In genomic region chr10:110413281-110413897, GRCm38 (mm10) we compare ENCODE assay signal across 21 mouse cellular contexts. TPM values are rescaled to one million over a fixed set of nuclear protein-coding genes. Genes with fewer than 3 reads are reported as not detected.
A peak's percentile ranks its signal among the peaks of the same experiment; 100 is the strongest.
DNase-seq lines count a peak whose midpoint lies in the region; ATAC-seq and TF ChIP-seq lines count a peak whose summit lies in the region.
"Had no signal": no experiment of that assay in that cellular context is flagged by ENCODE, and none has a peak within 500 bp of the region (broad histone marks: within the 10 kb centered on the region; RNA-seq: fewer than 3 reads in every experiment).

No protein-coding gene starts in this region.

- TF ChIP-seq CTCF in midbrain, postnatal 0 days (IDR thresholded peaks at IDR 0.05): no peak
- no peak for TF ChIP-seq CTCF in brain, embryonic 14.5 days (IDR thresholded peaks at IDR 0.05; ENCODE audit: borderline replicate concordance, extremely low read depth, insufficient read depth, insufficient read length)
- TF ChIP-seq CTCF in forebrain, postnatal 0 days (IDR thresholded peaks at IDR 0.05; ENCODE audit: low read depth): no peak

- ATAC-seq in forebrain, embryonic 15.5 days (replicated peaks): peak; percentile 55; the same call in 1 of the 2 replicates
- no peak for ATAC-seq in midbrain, embryonic 11.5 days (ENCODE audit: low FRiP score)
- no peak for ATAC-seq in midbrain, postnatal 0 days (ENCODE audit: low FRiP score)
- peak; percentile 64 for ATAC-seq in forebrain, postnatal 0 days
- ATAC-seq: activated CD4-positive, CD25-positive, alpha-beta regulatory T cell, adult 4 months; hindbrain, embryonic 16.5 days; inflammation-experienced regulatory T-cells, adult 6 months; Patski had no signal

- H3K4me1 ChIP-seq in forebrain, embryonic 15.5 days: peaks cover 27% of the 10 kb centered on the region
- H3K4me1 ChIP-seq in forebrain, embryonic 10.5 days: no peaks in the 10 kb centered on the region
- H3K4me1 ChIP-seq in midbrain, embryonic 11.5 days (ENCODE audit: control insufficient read depth, insufficient read depth, low read length): no peaks in the 10 kb centered on the region
- H3K4me1 ChIP-seq in midbrain, postnatal 0 days (ENCODE audit: insufficient read depth, low read length): 0 out of 2 replicates have a peak, but pooled peaks cover 5% of the 10 kb centered on the region
- H3K4me1 ChIP-seq in forebrain, postnatal 0 days (ENCODE audit: insufficient read depth): peaks cover 5% of the 10 kb centered on the region
- H3K4me1 ChIP-seq: embryonic facial prominence, embryonic 10.5 days; heart, embryonic 10.5 days had no signal

- H3K9me3 ChIP-seq in forebrain, embryonic 15.5 days: no peaks in the 10 kb centered on the region
- no peaks in the 10 kb centered on the region for H3K9me3 ChIP-seq in forebrain, embryonic 10.5 days
- no peaks in the 10 kb centered on the region for H3K9me3 ChIP-seq in midbrain, embryonic 11.5 days (ENCODE audit: control insufficient read depth, low read length)
- no peaks in the 10 kb centered on the region for H3K9me3 ChIP-seq in midbrain, postnatal 0 days (ENCODE audit: low read length)
- H3K9me3 ChIP-seq in forebrain, postnatal 0 days (ENCODE audit: low read length): no peaks in the 10 kb centered on the region
- H3K9me3 ChIP-seq: embryonic facial prominence, embryonic 10.5 days; heart, embryonic 10.5 days; hindbrain, embryonic 12.5 days had no signal

- no peak overlapping the region for H3K9ac ChIP-seq in forebrain, embryonic 15.5 days (replicated peaks)
- no peak overlapping the region for H3K9ac ChIP-seq in midbrain, embryonic 11.5 days (ENCODE audit: low read length)
- H3K9ac ChIP-seq in midbrain, postnatal 0 days (replicated peaks; ENCODE audit: low read length, poor library complexity, severe bottlenecking): no peak overlapping the region
- H3K9ac ChIP-seq in forebrain, postnatal 0 days: no peak overlapping the region
- H3K9ac ChIP-seq: hindbrain, embryonic 12.5 days had no signal

- H3K27me3 ChIP-seq in forebrain, embryonic 15.5 days: no peaks in the 10 kb centered on the region
- no peaks in the 10 kb centered on the region for H3K27me3 ChIP-seq in forebrain, embryonic 10.5 days (ENCODE audit: poor library complexity, severe bottlenecking)
- H3K27me3 ChIP-seq in midbrain, embryonic 11.5 days (ENCODE audit: control insufficient read depth, insufficient read depth, low read length): no peaks in the 10 kb centered on the region
- no peaks in the 10 kb centered on the region for H3K27me3 ChIP-seq in midbrain, postnatal 0 days (ENCODE audit: insufficient read depth, low read length)
- no peaks in the 10 kb centered on the region for H3K27me3 ChIP-seq in forebrain, postnatal 0 days (ENCODE audit: insufficient read depth, low read length)
- H3K27me3 ChIP-seq: CH12.LX; hindbrain, embryonic 12.5 days had no signal

- H3K4me3 ChIP-seq in forebrain, embryonic 15.5 days: no peak overlapping the region
- no peak overlapping the region for H3K4me3 ChIP-seq in forebrain, embryonic 10.5 days
- H3K4me3 ChIP-seq in midbrain, embryonic 11.5 days (ENCODE audit: low read depth, low read length): no peak overlapping the region
- no peak overlapping the region for H3K4me3 ChIP-seq in midbrain, postnatal 0 days (ENCODE audit: low read depth, low read length)
- no peak overlapping the region for H3K4me3 ChIP-seq in forebrain, postnatal 0 days (ENCODE audit: low read depth, low read length)
- H3K4me3 ChIP-seq: embryonic facial prominence, embryonic 10.5 days; heart, embryonic 10.5 days; hindbrain, embryonic 12.5 days had no signal

- peak overlapping the region; percentile 72 for H3K27ac ChIP-seq in forebrain, embryonic 15.5 days (replicated peaks)
- no peak overlapping the region for H3K27ac ChIP-seq in forebrain, embryonic 10.5 days
- no peak overlapping the region for H3K27ac ChIP-seq in midbrain, embryonic 11.5 days (ENCODE audit: low read depth, low read length)
- H3K27ac ChIP-seq in midbrain, postnatal 0 days (ENCODE audit: low read depth, low read length): no peak overlapping the region
- peak overlapping the region; percentile 46 for H3K27ac ChIP-seq in forebrain, postnatal 0 days (ENCODE audit: low read depth, low read length)
- H3K27ac ChIP-seq: embryonic facial prominence, embryonic 10.5 days; heart, embryonic 10.5 days; hindbrain, embryonic 12.5 days had no signal

- 59% methylated on average over 11 of the region's 11 CpGs for WGBS in forebrain, embryonic 15.5 days
- WGBS in forebrain, embryonic 10.5 days: 90% methylated on average over 11 of the region's 11 CpGs
- 84% methylated on average over 11 of the region's 11 CpGs for WGBS in midbrain, embryonic 11.5 days
- WGBS in midbrain, postnatal 0 days: 55% methylated on average over 11 of the region's 11 CpGs
- 56% methylated on average over 11 of the region's 11 CpGs for WGBS in forebrain, postnatal 0 days

- H3K36me3 ChIP-seq in forebrain, embryonic 15.5 days: no peaks in the 10 kb centered on the region
- H3K36me3 ChIP-seq in forebrain, embryonic 10.5 days (replicated peaks): no peaks in the 10 kb centered on the region
- no peaks in the 10 kb centered on the region for H3K36me3 ChIP-seq in midbrain, embryonic 11.5 days (ENCODE audit: control insufficient read depth, insufficient read depth, low read length)
- H3K36me3 ChIP-seq in midbrain, postnatal 0 days (ENCODE audit: insufficient read depth, low read length): no peaks in the 10 kb centered on the region
- no peaks in the 10 kb centered on the region for H3K36me3 ChIP-seq in forebrain, postnatal 0 days (ENCODE audit: insufficient read depth)
- H3K36me3 ChIP-seq: embryonic facial prominence, embryonic 10.5 days; heart, embryonic 10.5 days; hindbrain, embryonic 12.5 days had no signal

- DNase-seq in forebrain, embryonic 10.5 days (ENCODE audit: extremely low spot score, low spot score): no peak
- DNase-seq in midbrain, embryonic 11.5 days (ENCODE audit: low spot score, missing footprints): peak; percentile 39
- DNase-seq in midbrain, postnatal 0 days (ENCODE audit: low spot score): no peak
- peak; percentile 58 for DNase-seq in brain, embryonic 14.5 days (ENCODE audit: low read depth)
- DNase-seq in forebrain, postnatal 0 days: peak; percentile 48
- DNase-seq: adrenal gland, postnatal 14 days; cerebellum, adult 18-20 months; cerebellum, postnatal 10 days; gastrocnemius, postnatal 10 days; heart, adult 18-20 months; heart, postnatal 10 days; heart, postnatal 4 days had no signal

- TF ChIP-seq POLR2A in brain, embryonic 14.5 days (IDR thresholded peaks at IDR 0.05; ENCODE audit: borderline replicate concordance, extremely low read depth, insufficient read depth, insufficient read length, poor library complexity, severe bottlenecking): no peak

- no peak overlapping the region for H3K4me2 ChIP-seq in forebrain, embryonic 15.5 days (replicated peaks)
- H3K4me2 ChIP-seq in midbrain, embryonic 11.5 days: no peak overlapping the region
- H3K4me2 ChIP-seq in midbrain, postnatal 0 days (ENCODE audit: low read depth, low read length, poor library complexity, severe bottlenecking): no peak overlapping the region
- no peak overlapping the region; the same call in 1 of the 2 replicates for H3K4me2 ChIP-seq in forebrain, postnatal 0 days (ENCODE audit: low read depth)
- H3K4me2 ChIP-seq: hindbrain, embryonic 12.5 days had no signal

RNA-seq across cellular contexts. Expression of gene Nav3, which starts 42.6 kb away (rescaled TPM):
- polyA plus RNA-seq in forebrain, embryonic 15.5 days (2015; fragmentation: Nextera tagmentation; extraction: Ambion mirVana): 28.3 and 29.5 TPM in 2 replicates
- polyA plus RNA-seq in forebrain, embryonic 10.5 days (2016; fragmentation: Nextera tagmentation; extraction: Ambion mirVana): 1.00 and 1.0 TPM in 2 replicates
- 7.9 and 8.8 TPM in 2 replicates for polyA plus RNA-seq in midbrain, embryonic 11.5 days (2014; fragmentation: Nextera tagmentation; extraction: Ambion mirVana)
- 102 and 121 TPM in 2 replicates for total RNA-seq in midbrain, postnatal 0 days (2014; rRNA removed)
- polyA plus RNA-seq in midbrain, postnatal 0 days (2015; fragmentation: Nextera tagmentation; extraction: Ambion mirVana): 17.4 and 18.9 TPM in 2 replicates
- polyA plus RNA-seq in brain, embryonic 14.5 days (2012; rRNA removed): 20.0 and 34.8 TPM in 2 replicates
- 72.9 and 119 TPM in 2 replicates for total RNA-seq in forebrain, postnatal 0 days (2014; rRNA removed)
- polyA plus RNA-seq in forebrain, postnatal 0 days (2015; fragmentation: Nextera tagmentation; extraction: Ambion mirVana): 14.3 and 20.1 TPM in 2 replicates

Comparison
In these comparisons a context has a peak if more than half of its experiments do, and no peak if none do; other contexts are left out.
1. H3K27ac ChIP-seq: peak in forebrain, embryonic 15.5 days (single experiment) and forebrain, postnatal 0 days (single experiment); none in forebrain, embryonic 10.5 days (single experiment), midbrain, embryonic 11.5 days (single experiment) and midbrain, postnatal 0 days (single experiment).
2. DNase-seq: peak in midbrain, embryonic 11.5 days (single experiment), brain, embryonic 14.5 days (single experiment) and forebrain, postnatal 0 days (single experiment); none in forebrain, embryonic 10.5 days (single experiment) and midbrain, postnatal 0 days (single experiment).
3. ATAC-seq: peak in forebrain, embryonic 15.5 days (single experiment) and forebrain, postnatal 0 days (single experiment); none in midbrain, embryonic 11.5 days (single experiment) and midbrain, postnatal 0 days (single experiment).